Mouse (Mus musculus) stomach, embryonic 14.5 days (tissue): ENCODE measurements at regions not wholly inside any gene's neighbourhood (a gene's known extent, or its start where the extent isn't known, plus 50 kb on each side); places are given as distances from the start of the nearest gene placed in this dataset.
"Not testable (repeated sequence)": the region's sequence is repeated elsewhere in the genome, so short reads cannot be mapped to it uniquely, and the experiment has no call there.

Source experiments
- ATAC-seq: fragments of 200-750 bp; cut with Nextera tagmentation; 2 replicates; pipeline ENCODE4 v1.8.0; 2017; ENCODE audit warnings: low read depth, moderate TSS enrichment; ENCODE audit not compliant: insufficient number of reproducible peaks, insufficient read depth, low FRiP score
- H3K27ac ChIP-seq: fragments of 300-500 bp; sonication (generic); 2 replicates; pipeline ENCODE4 v1.5.1; 2014; ENCODE audit warnings: mild to moderate bottlenecking, low read length, moderate library complexity, mixed read lengths
- H3K27me3 ChIP-seq: fragments of 300-500 bp; sonication (generic); 2 replicates; pipeline ENCODE4 v1.6.1; 2014; ENCODE audit warnings: low read length, control low read depth, mixed read lengths; ENCODE audit not compliant: control insufficient read depth, insufficient read depth
- H3K36me3 ChIP-seq: fragments of 300-500 bp; sonication (generic); 2 replicates; pipeline ENCODE4 v1.6.1; 2014; ENCODE audit warnings: mild to moderate bottlenecking, control low read depth, low read length, moderate library complexity, mixed read lengths; ENCODE audit not compliant: control insufficient read depth, insufficient read depth
- H3K4me1 ChIP-seq: fragments of 300-500 bp; sonication (generic); 2 replicates; pipeline ENCODE4 v1.6.1; 2014; ENCODE audit warnings: low read length, control low read depth, mixed read lengths; ENCODE audit not compliant: control insufficient read depth, insufficient read depth
- H3K4me2 ChIP-seq: fragments of 300-500 bp; sonication (generic); replicated peaks from 2 replicates; pipeline ENCODE4 v1.6.1; 2014; ENCODE audit warnings: low read depth, low read length, control low read depth
- H3K4me3 ChIP-seq: fragments of 300-500 bp; sonication (generic); 2 replicates; pipeline ENCODE4 v1.5.1; 2014; ENCODE audit warnings: low read depth, low read length, control low read depth
- H3K9ac ChIP-seq: fragments of 300-500 bp; sonication (generic); replicated peaks from 2 replicates; pipeline ENCODE4 v1.6.1; 2014; ENCODE audit warnings: low read depth, mild to moderate bottlenecking, control low read depth, low read length, moderate library complexity, mixed read lengths
- H3K9me3 ChIP-seq: fragments of 300-500 bp; sonication (generic); 2 replicates; pipeline ENCODE4 v1.6.1; 2016; ENCODE audit warnings: low read depth, low read length, control low read depth; ENCODE audit not compliant: control insufficient read depth
- WGBS: fragments of 180-500 bp; shearing (Covaris S2); extraction: QIAGEN DNeasy Blood & Tissue Kit; methylation state at CpG from one replicate; pipeline ENCODE4 v1.1.7; 2014; 5-methylcytosine and 5-hydroxymethylcytosine counted together

- H3K27me3 ChIP-seq, result not testable (repeated sequence)
These were observed 147.6 kb upstream of the Gm37988 start for GRCm38 (mm10) chr1:4660081-4660480.

DNA sequence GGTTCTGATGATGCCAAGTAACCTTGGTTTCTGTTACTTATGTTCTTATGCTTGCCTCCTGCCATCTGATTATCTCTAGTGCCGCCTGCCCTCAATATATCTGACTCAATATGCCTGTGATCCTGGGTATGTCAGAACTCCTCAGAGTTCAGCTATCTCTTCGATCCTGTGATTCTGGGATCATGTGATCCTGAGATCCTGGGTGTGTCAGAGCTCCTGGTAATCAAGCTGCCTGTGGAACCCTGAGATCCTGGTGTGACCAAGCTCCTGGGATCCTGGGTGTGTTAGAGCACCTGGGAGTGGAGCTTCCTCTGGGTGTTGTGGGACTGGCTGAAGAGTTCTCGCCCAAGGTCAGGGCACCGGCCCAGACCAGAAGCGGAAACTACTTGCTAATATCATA lies 147.1 kb upstream of the Gm37988 start:
- not testable (repeated sequence) for H3K9me3 ChIP-seq, H3K4me1 ChIP-seq, H3K9ac ChIP-seq, H3K36me3 ChIP-seq, H3K27me3 ChIP-seq, H3K27ac ChIP-seq, ATAC-seq, H3K4me3 ChIP-seq, H3K4me2 ChIP-seq
- 88% methylated on average over 5 of the region's 5 CpGs for WGBS

More at GRCm38 (mm10) chr1:4660081-4660480, 147.6 kb upstream of the Gm37988 start:
- H3K4me3 ChIP-seq, H3K4me2 ChIP-seq, H3K9ac ChIP-seq, H3K36me3 ChIP-seq, ATAC-seq, H3K4me1 ChIP-seq, H3K27ac ChIP-seq, H3K9me3 ChIP-seq: not testable (repeated sequence)
- 76% methylated on average over 7 of the region's 7 CpGs for WGBS

- Histone ChIP-seq H3K4me2 (no peak overlapping the region), H3K36me3 (no peaks in the 10 kb centered on the region), H3K9ac (no peak overlapping the region), H3K4me3 (no peak overlapping the region), H3K27me3 (no peaks in the 10 kb centered on the region), H3K9me3 (no peaks in the 10 kb centered on the region), H3K27ac (no peak overlapping the region), H3K4me1 (no peaks in the 10 kb centered on the region)
- WGBS, result 88% methylated on average over 1 of the region's 1 CpGs
- no peak for ATAC-seq
These were observed 145.9 kb upstream of the Gm37988 start for GRCm38 (mm10) chr1:4661761-4662160.

- Histone ChIP-seq H3K4me1 (no peaks in the 10 kb centered on the region), H3K4me2 (no peak overlapping the region), H3K36me3 (no peaks in the 10 kb centered on the region), H3K9me3 (no peaks in the 10 kb centered on the region), H3K9ac (no peak overlapping the region), H3K27ac (no peak overlapping the region), H3K4me3 (no peak overlapping the region), H3K27me3 (no peaks in the 10 kb centered on the region)
- WGBS, result 25% methylated on average over 1 of the region's 1 CpGs
- ATAC-seq, result no peak
These were observed 138.0 kb upstream of the Gm37988 start for GRCm38 (mm10) chr1:4669732-4670131.

- H3K27ac ChIP-seq, result no peak overlapping the region
- no peaks in the 10 kb centered on the region for H3K27me3 ChIP-seq
- no peak overlapping the region for H3K9ac ChIP-seq
- WGBS, result 4% methylated on average over 1 of the region's 1 CpGs
- H3K9me3 ChIP-seq, result no peaks in the 10 kb centered on the region
- no peak for ATAC-seq
- no peaks in the 10 kb centered on the region for H3K4me1 ChIP-seq
- H3K4me2 ChIP-seq, result no peak overlapping the region
- H3K4me3 ChIP-seq, result no peak overlapping the region
- no peaks in the 10 kb centered on the region for H3K36me3 ChIP-seq
These were observed 136.3 kb upstream of the Gm37988 start for GRCm38 (mm10) chr1:4671237-4672019.

DNA sequence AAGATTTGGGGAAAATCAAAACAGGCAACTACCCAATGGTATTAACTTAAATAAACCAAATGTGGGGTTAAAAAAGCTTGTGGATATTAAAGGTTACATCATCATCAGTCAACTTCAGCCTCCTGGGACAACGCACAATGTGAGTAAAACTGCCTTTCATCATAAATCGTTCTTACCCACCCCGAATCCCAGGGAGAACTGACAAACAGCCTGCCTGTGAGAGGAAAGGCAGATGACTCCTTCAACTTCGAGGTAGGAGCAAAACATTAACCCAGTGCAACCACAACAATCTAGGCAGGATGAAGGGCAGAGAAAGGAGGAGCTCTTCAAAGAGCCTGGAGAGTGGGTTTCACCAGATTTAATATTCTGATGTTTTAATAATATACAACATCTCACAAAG lies 135.3 kb upstream of the Gm37988 start:
- no peak for ATAC-seq
- 3% methylated on average over 4 of the region's 4 CpGs for WGBS
- no peak overlapping the region for H3K4me2 ChIP-seq
- H3K27ac ChIP-seq, result no peak overlapping the region
- H3K9me3 ChIP-seq, result no peaks in the 10 kb centered on the region
- H3K36me3 ChIP-seq, result no peaks in the 10 kb centered on the region
- no peak overlapping the region for H3K9ac ChIP-seq
- H3K4me3 ChIP-seq, result no peak overlapping the region
- H3K4me1 ChIP-seq, result no peaks in the 10 kb centered on the region
- H3K27me3 ChIP-seq, result no peaks in the 10 kb centered on the region

DNA sequence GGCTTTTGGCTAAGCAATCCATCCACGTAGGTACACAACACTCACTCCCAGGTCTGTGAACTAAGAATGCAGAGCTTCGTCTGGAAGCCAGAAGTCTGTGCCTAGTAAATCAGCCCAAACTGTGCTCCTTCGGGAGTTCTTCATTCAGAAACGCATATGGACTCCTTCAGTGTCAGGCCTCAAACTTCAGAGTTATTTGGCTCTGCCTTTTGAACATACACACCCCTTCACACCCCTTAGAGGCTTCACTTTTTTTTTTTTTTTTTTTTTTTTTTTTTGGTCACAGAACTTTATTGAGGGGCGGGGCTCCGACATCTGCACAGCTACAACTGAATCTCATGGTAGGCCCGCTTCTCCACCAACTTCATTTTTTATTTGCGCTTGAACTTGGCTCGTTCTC lies 120.1 kb upstream of the Gm37988 start:
- Histone ChIP-seq H3K9me3 (no peaks in the 10 kb centered on the region), H3K36me3 (no peaks in the 10 kb centered on the region), H3K4me1 (no peaks in the 10 kb centered on the region), H3K27me3 (no peaks in the 10 kb centered on the region), H3K4me3 (no peak overlapping the region), H3K9ac (no peak overlapping the region), H3K27ac (no peak overlapping the region), H3K4me2 (no peak overlapping the region)
- ATAC-seq, result 0 out of 2 replicates have a peak, but pooled peaks have one; percentile 33
- WGBS, result 92% methylated on average over 9 of the region's 9 CpGs

DNA sequence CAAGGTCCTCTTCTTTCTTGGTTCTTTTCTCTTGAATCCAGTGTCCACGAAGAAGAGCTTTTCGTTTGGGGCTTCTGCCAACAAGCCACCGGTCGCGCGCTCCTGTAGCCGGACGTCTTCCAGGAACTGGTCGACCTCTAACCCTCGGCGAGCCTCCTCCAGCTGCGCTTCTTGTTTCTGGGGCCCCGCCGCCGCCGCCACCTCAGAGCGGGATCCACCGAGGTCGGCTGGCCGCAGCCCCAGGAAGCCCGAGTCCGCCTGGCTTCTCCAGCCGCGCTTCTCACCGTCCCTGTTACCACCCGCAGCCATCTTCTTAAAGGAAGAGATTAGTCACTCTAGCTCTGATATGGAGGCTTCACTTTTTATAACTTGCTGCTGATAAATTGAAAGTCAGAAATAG lies 118.6 kb upstream of the Gm37988 start:
- H3K27me3 ChIP-seq, result no peaks in the 10 kb centered on the region
- WGBS, result 23% methylated on average over 26 of the region's 26 CpGs
- no peak for ATAC-seq
- no peak overlapping the region for H3K27ac ChIP-seq
- no peaks in the 10 kb centered on the region for H3K36me3 ChIP-seq
- no peak overlapping the region for H3K9ac ChIP-seq
- no peaks in the 10 kb centered on the region for H3K4me1 ChIP-seq
- peak overlapping the region; percentile 7; the same call in 1 of the 2 replicates for H3K4me3 ChIP-seq
- H3K9me3 ChIP-seq, result no peaks in the 10 kb centered on the region
- H3K4me2 ChIP-seq, result peak overlapping the region; percentile 31

DNA sequence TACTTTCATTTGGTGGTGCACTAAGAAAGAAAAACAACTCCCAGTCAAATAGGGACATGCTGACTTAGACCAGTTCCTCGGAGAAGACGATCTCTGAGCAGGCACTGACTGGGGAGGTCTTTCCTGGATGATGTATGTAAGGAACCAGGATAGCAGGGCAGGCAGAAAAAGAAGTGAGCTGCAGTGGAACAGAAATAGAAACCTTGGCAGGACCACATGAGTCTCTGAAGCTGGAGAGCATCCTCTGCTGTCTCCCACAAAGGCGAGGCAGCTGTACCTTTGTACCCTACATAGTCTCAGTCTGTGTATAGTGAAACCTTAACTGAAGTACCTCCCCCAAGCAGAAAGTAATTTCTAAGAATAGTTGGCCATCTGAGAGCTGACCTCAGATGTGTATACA lies 104.4 kb upstream of the Gm37988 start:
- H3K4me1 ChIP-seq, result no peaks in the 10 kb centered on the region
- no peak overlapping the region for H3K4me2 ChIP-seq
- H3K36me3 ChIP-seq, result no peaks in the 10 kb centered on the region
- no peaks in the 10 kb centered on the region for H3K27me3 ChIP-seq
- H3K4me3 ChIP-seq, result no peak overlapping the region
- no peaks in the 10 kb centered on the region for H3K9me3 ChIP-seq
- H3K9ac ChIP-seq, result no peak overlapping the region
- WGBS, result 64% methylated on average over 3 of the region's 3 CpGs
- ATAC-seq, result no peak
- H3K27ac ChIP-seq, result no peak overlapping the region
